ENCODE assay signal across 1 mouse cellular context in genomic region chr16:10489904-10490457, GRCm38 (mm10).
TF ChIP-seq lines count a peak whose summit lies in the region.

No protein-coding gene starts in this region.

TF ChIP-seq in CH12.LX, 34 proteins besides CTCF, POLR2A, EP300 and RAD21 (continued from another document):
- TF ChIP-seq PAX5 (IDR thresholded peaks at IDR 0.05; ENCODE audit: low read length): no peak
- TF ChIP-seq JUND (conservative IDR thresholded peaks at IDR 0.05; ENCODE audit: low read depth, low read length): no peak
- 0 out of 2 replicates have a peak, but pooled peaks have one; percentile 12 for TF ChIP-seq TBP (conservative IDR thresholded peaks at IDR 0.05; ENCODE audit: low read depth, low read length)
- peak; percentile 42; the same call in 1 of the 2 replicates for TF ChIP-seq RCOR1 (conservative IDR thresholded peaks at IDR 0.05; ENCODE audit: low read depth, low read length)
- TF ChIP-seq MAZ (IDR thresholded peaks at IDR 0.05; ENCODE audit: low read depth, low read length): no peak; the same call in 1 of the 2 replicates
- TF ChIP-seq MEF2A (IDR thresholded peaks at IDR 0.05; ENCODE audit: borderline replicate concordance, low read depth, low read length): no peak; the same call in 1 of the 2 replicates
- TF ChIP-seq HCFC1 (IDR thresholded peaks at IDR 0.05; ENCODE audit: low read depth, low read length): no peak; the same call in 1 of the 2 replicates
- 0 out of 2 replicates have a peak, but pooled peaks have one; percentile 4 for TF ChIP-seq ETS1 (conservative IDR thresholded peaks at IDR 0.05; ENCODE audit: low read depth, low read length)
- TF ChIP-seq TCF12 (IDR thresholded peaks at IDR 0.05; ENCODE audit: low read depth, low read length): peak; percentile 15; the same call in 1 of the 2 replicates
- TF ChIP-seq E2F4 (IDR thresholded peaks at IDR 0.05; ENCODE audit: insufficient replicate concordance, low read depth, low read length): no peak
